Mouse (Mus musculus): ENCODE results near the gene Fam243. TPM values are rescaled to one million over a fixed set of nuclear protein-coding genes. Genes with fewer than 3 reads are reported as not detected.

Gene Fam243
- total RNA-seq (2012; rRNA removed) (not detected in 2 replicates), polyA plus RNA-seq (2012; ENCODE audit: insufficient read depth in 1 of 2, insufficient read length in 2 of 2, low read depth in 1 of 2, low replicate concordance in 2 of 2, missing spikeins in 1 of 2) (not detected)

- peaks cover 0 to 6% of the 10 kb centered on the region in 2 experiments; a peak in 1 of 4 replicates for H3K4me1 ChIP-seq (ENCODE audit: control insufficient read depth in 1 of 2, insufficient read depth in 2 of 2, low read length in 2 of 2)
- no peak for TF ChIP-seq USF2 (IDR thresholded peaks at IDR 0.05; ENCODE audit: borderline replicate concordance in 1 of 2, insufficient read depth in 1 of 2, low read depth in 1 of 2, low read length in 2 of 2)
- no peak for TF ChIP-seq ZNF384 (IDR thresholded peaks at IDR 0.05; ENCODE audit: low read depth, low read length)
- no peak for TF ChIP-seq RCOR1 (IDR thresholded peaks at IDR 0.05; ENCODE audit: low read depth, low read length)
- TF ChIP-seq JUND (IDR thresholded peaks at IDR 0.05; ENCODE audit: low read depth, low read length) = no peak
- no peak for TF ChIP-seq POLR2AphosphoS5 (IDR thresholded peaks at IDR 0.05; ENCODE audit: borderline replicate concordance, low read depth, low read length)
- TF ChIP-seq SMC3 (IDR thresholded peaks at IDR 0.05; ENCODE audit: low read depth, low read length) = no peak
- TF ChIP-seq TCF12 (IDR thresholded peaks at IDR 0.05; ENCODE audit: low read depth, low read length) = no peak
- TF ChIP-seq E2F4 (IDR thresholded peaks at IDR 0.05; ENCODE audit: borderline replicate concordance, low read depth, low read length) = no peak
- DNase-seq (ENCODE audit: low read depth, low spot score) = no peak
- H3K4me3 ChIP-seq (ENCODE audit: control insufficient read depth in 1 of 2, insufficient read depth in 1 of 2, low read depth in 2 of 2, low read length in 2 of 2) = no peak within 1 kb of the TSS
- no peak within 1 kb of the TSS for H3K9ac ChIP-seq (ENCODE audit: control insufficient read depth, low read depth, low read length, poor library complexity, severe bottlenecking)
- H3K79me2 ChIP-seq (ENCODE audit: control insufficient read depth, insufficient read depth, low read length, poor library complexity) = no peaks in the 10 kb centered on the region; the same call in 1 of the 2 replicates
- peaks cover 0 to 2% of the 10 kb centered on the region in 2 experiments; a peak in 1 of 4 replicates for H3K36me3 ChIP-seq (ENCODE audit: control insufficient read depth in 1 of 2, insufficient read depth in 2 of 2, low read length in 2 of 2)
- H3K9me3 ChIP-seq (replicated peaks; ENCODE audit: insufficient read depth, low read length) = no peaks in the 10 kb centered on the region
- peaks cover 3 to 4% of the 10 kb centered on the region in 2 experiments for H3K27me3 ChIP-seq (ENCODE audit: control insufficient read depth in 1 of 2, insufficient read depth in 2 of 2, low read length in 2 of 2)
- H3K27ac ChIP-seq (ENCODE audit: control insufficient read depth, low read depth, low read length) = no peak within 1 kb of the TSS
Observed at GRCm38 (mm10) chr16:92321341-92321740, at the start of gene Fam243. TSS of gene Fam243 (minus strand) at chr16:92321441.

GRCm38 (mm10) chr16:92369260-92369659, 48.0 kb upstream of the Fam243 start:
- no peak for TF ChIP-seq MAZ (IDR thresholded peaks at IDR 0.05; ENCODE audit: low read depth, low read length)
- TF ChIP-seq MAFK (IDR thresholded peaks at IDR 0.05; ENCODE audit: borderline replicate concordance, low read depth, low read length) = no peak
- no peak for TF ChIP-seq ZKSCAN1 (IDR thresholded peaks at IDR 0.05; ENCODE audit: low read depth, low read length)
- TF ChIP-seq ETS1 (IDR thresholded peaks at IDR 0.05; ENCODE audit: low read depth, low read length) = no peak
- Histone ChIP-seq H3K36me3 (ENCODE audit: control insufficient read depth in 1 of 2, insufficient read depth in 2 of 2, low read length in 2 of 2) (no peaks in the 10 kb centered on the region; a peak in 1 of 4 replicates), H3K4me1 (ENCODE audit: control insufficient read depth in 1 of 2, insufficient read depth in 2 of 2, low read length in 2 of 2) (peaks cover 0 to 3% of the 10 kb centered on the region in 2 experiments; a peak in 1 of 4 replicates), H3K9ac (ENCODE audit: control insufficient read depth, low read depth, low read length, poor library complexity, severe bottlenecking) (no peak overlapping the region), H3K27ac (ENCODE audit: control insufficient read depth, low read depth, low read length) (no peak overlapping the region), H3K27me3 (ENCODE audit: control insufficient read depth in 1 of 2, insufficient read depth in 2 of 2, low read length in 2 of 2) (peaks cover 18 to 20% of the 10 kb centered on the region in 2 experiments), H3K4me3 (ENCODE audit: control insufficient read depth in 1 of 2, insufficient read depth in 1 of 2, low read depth in 2 of 2, low read length in 2 of 2) (no peak overlapping the region), H3K79me2 (ENCODE audit: control insufficient read depth, insufficient read depth, low read length, poor library complexity) (no peaks in the 10 kb centered on the region), H3K9me3 (replicated peaks; ENCODE audit: insufficient read depth, low read length) (no peaks in the 10 kb centered on the region)
- peak; percentile 77 for DNase-seq (ENCODE audit: low read depth, low spot score)

DNA sequence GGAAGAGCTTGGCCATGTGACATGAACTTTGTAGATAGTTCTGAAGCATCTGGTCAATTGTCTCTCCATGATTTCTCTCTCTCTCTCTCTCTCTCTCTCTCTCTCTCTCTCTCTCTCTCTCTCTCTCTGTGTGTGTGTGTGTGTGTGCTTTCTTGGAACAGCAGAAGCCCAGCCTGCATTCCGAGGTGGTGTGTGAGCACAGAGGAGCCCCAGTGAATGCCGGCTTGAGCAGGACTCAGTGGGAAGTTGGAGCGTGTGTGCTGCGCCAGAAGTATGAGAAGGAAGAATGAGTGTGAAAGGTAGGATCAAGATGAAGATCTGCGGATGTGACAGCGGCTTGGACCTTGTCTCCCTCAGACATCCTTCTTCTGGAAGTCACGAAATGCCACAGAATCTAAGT, 44.2 kb upstream of the Fam243 start:
- H3K9ac ChIP-seq (ENCODE audit: control insufficient read depth, low read depth, low read length, poor library complexity, severe bottlenecking) = no peak overlapping the region
- H3K4me3 ChIP-seq (ENCODE audit: control insufficient read depth in 1 of 2, insufficient read depth in 1 of 2, low read depth in 2 of 2, low read length in 2 of 2) = no peak overlapping the region
- H3K9me3 ChIP-seq (replicated peaks; ENCODE audit: insufficient read depth, low read length) = no peaks in the 10 kb centered on the region
- no peak for DNase-seq (ENCODE audit: low read depth, low spot score)
- H3K27me3 ChIP-seq (ENCODE audit: control insufficient read depth in 1 of 2, insufficient read depth in 2 of 2, low read length in 2 of 2) = peaks cover 12% of the 10 kb centered on the region in 2 experiments
- no peak overlapping the region for H3K27ac ChIP-seq (ENCODE audit: control insufficient read depth, low read depth, low read length)
- H3K36me3 ChIP-seq (ENCODE audit: control insufficient read depth in 1 of 2, insufficient read depth in 2 of 2, low read length in 2 of 2) = no peaks in the 10 kb centered on the region; a peak in 1 of 4 replicates
- H3K4me1 ChIP-seq (ENCODE audit: control insufficient read depth in 1 of 2, insufficient read depth in 2 of 2, low read length in 2 of 2) = peaks cover 0 to 3% of the 10 kb centered on the region in 2 experiments; a peak in 1 of 4 replicates
- no peaks in the 10 kb centered on the region for H3K79me2 ChIP-seq (ENCODE audit: control insufficient read depth, insufficient read depth, low read length, poor library complexity)
- TF ChIP-seq MYC (IDR thresholded peaks at IDR 0.05; ENCODE audit: low read depth, low read length) (no peak), BHLHE40 (IDR thresholded peaks at IDR 0.05; ENCODE audit: borderline replicate concordance, low read depth, low read length) (no peak), NRF1 (IDR thresholded peaks at IDR 0.05; ENCODE audit: insufficient read depth, low read depth, low read length, poor library complexity, severe bottlenecking) (no peak), TAL1 (IDR thresholded peaks at IDR 0.05; ENCODE audit: low read length) (no peak), UBTF (IDR thresholded peaks at IDR 0.05; ENCODE audit: borderline replicate concordance, insufficient read depth, low read depth, low read length) (no peak), KAT2A (conservative IDR thresholded peaks at IDR 0.05; ENCODE audit: low read depth, low read length) (no peak), POLR2AphosphoS5 (IDR thresholded peaks at IDR 0.05; ENCODE audit: borderline replicate concordance, low read depth, low read length) (no peak), HCFC1 (IDR thresholded peaks at IDR 0.05; ENCODE audit: low read depth, low read length) (no peak), ZKSCAN1 (IDR thresholded peaks at IDR 0.05; ENCODE audit: low read depth, low read length) (no peak), MAZ (IDR thresholded peaks at IDR 0.05; ENCODE audit: low read depth, low read length) (no peak)

All from MEL (cell line).